Mouse (Mus musculus) liver, embryonic 11.5 days (tissue): ENCODE measurements around the gene Dytn. TPM values are rescaled to one million over a fixed set of nuclear protein-coding genes. Genes with fewer than 3 reads are reported as not detected.
"Not testable (repeated sequence)": the region's sequence is repeated elsewhere in the genome, so short reads cannot be mapped to it uniquely, and the experiment has no call there.

Experiments used
- ATAC-seq: fragments of 200-750 bp; cut with Nextera tagmentation; replicated peaks from 2 replicates; pipeline ENCODE4 v1.8.0; 2017; ENCODE audit warnings: moderate number of reproducible peaks, mild to moderate bottlenecking, moderate TSS enrichment, moderate library complexity; ENCODE audit not compliant: low FRiP score
- DNase-seq: peaks from one replicate; pipeline ENCODE4 v3.0.0-alpha.2; 2017; ENCODE audit warnings: low spot score
- H3K27ac ChIP-seq: fragments of 300-500 bp; sonication (generic); 2 replicates; pipeline ENCODE4 v1.5.1; 2014; ENCODE audit warnings: mild to moderate bottlenecking, low read depth, low read length, control low read depth
- H3K27me3 ChIP-seq: fragments of 300-500 bp; sonication (generic); replicated peaks from 2 replicates; pipeline ENCODE4 v1.6.1; 2014; ENCODE audit warnings: low read length, mixed read lengths; ENCODE audit not compliant: control insufficient read depth, insufficient read depth
- H3K36me3 ChIP-seq: fragments of 300-500 bp; sonication (generic); 2 replicates; pipeline ENCODE4 v1.6.1; 2014; ENCODE audit warnings: mild to moderate bottlenecking, low read length, moderate library complexity, mixed read lengths; ENCODE audit not compliant: control insufficient read depth, insufficient read depth
- H3K4me1 ChIP-seq: fragments of 300-500 bp; sonication (generic); replicated peaks from 2 replicates; pipeline ENCODE4 v1.6.1; 2014; ENCODE audit warnings: low read length, mixed read lengths; ENCODE audit not compliant: control insufficient read depth, insufficient read depth
- H3K4me2 ChIP-seq: fragments of 300-500 bp; sonication (generic); 2 replicates; pipeline ENCODE4 v1.6.1; 2014; ENCODE audit warnings: mild to moderate bottlenecking, control low read depth, moderate library complexity
- H3K4me3 ChIP-seq: fragments of 300-500 bp; sonication (generic); 2 replicates; pipeline ENCODE4 v1.5.1; 2014; ENCODE audit warnings: low read depth, low read length, control low read depth
- H3K9ac ChIP-seq: fragments of 300-500 bp; sonication (generic); 2 replicates; pipeline ENCODE4 v1.6.1; 2014; ENCODE audit warnings: low read depth, low read length, control low read depth
- H3K9me3 ChIP-seq: fragments of 300-500 bp; sonication (generic); 2 replicates; pipeline ENCODE4 v1.6.1; 2016; ENCODE audit warnings: low read length, inconsistent platforms, mixed read lengths; ENCODE audit not compliant: control insufficient read depth
- WGBS: fragments of 180-500 bp; shearing (Covaris S2); extraction: QIAGEN DNeasy Blood & Tissue Kit; methylation state at CpG from one replicate; pipeline ENCODE4 v1.1.7; 2014; 5-methylcytosine and 5-hydroxymethylcytosine counted together
- polyA plus RNA-seq: library from polyadenylated mRNA; unstranded; fragments of >200 nt; fragmentation: Nextera tagmentation; extraction: Ambion mirVana; gene quantifications from 2 replicates; pipeline ENCODE4 v1.2.1, GENCODE M21; 2014

Gene Dytn
- polyA plus RNA-seq, 1 experiment from 2014 or later = not detected

DNA sequence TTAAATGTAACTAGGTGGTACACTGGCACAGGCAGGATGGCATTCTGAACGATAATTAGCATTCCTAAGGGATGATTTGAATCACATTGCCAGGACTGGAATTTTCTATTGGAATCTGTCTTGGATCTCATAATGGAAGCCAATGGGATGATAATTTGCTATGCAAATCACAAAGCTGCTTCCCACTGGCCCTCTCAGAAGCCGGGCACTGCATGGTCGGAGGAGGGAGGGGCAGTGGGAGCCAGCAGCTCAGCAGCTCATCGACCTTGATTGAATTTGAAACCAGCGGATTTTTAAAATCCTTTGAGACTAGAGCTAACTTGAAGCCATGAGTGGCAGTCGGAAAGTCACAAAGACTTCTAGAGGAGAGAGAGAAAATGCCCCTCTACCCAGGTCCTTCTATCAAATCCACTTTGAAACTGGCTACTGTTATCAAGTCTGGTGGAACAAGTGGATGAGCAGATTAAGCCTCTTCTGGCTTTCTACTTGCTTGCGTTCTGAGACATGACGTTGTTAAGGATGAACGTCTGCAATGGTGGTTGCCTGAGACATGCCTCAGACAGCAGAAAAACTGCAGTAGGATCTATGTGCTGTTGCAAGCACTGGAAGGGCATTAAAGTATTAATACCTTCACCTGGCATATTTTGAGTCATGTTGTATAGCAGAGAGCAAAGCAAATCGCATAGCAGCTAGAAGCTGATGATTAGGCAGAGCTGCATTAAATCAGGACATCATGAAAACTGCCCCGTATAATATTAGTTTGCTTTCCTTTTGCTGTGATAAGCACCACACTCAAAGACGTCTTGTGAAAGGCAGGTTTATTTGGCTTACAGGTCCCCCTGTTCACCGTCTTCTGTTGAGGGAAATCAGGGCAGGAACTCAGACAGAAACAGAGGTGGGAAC is 18.5 kb downstream of the Dytn start:
- no peak for ATAC-seq
- Histone ChIP-seq H3K36me3 (no peaks in the 10 kb centered on the region), H3K4me3 (no peak overlapping the region), H3K9ac (no peak overlapping the region), H3K9me3 (no peaks in the 10 kb centered on the region), H3K4me1 (no peaks in the 10 kb centered on the region), H3K4me2 (no peak overlapping the region), H3K27ac (no peak overlapping the region), H3K27me3 (no peaks in the 10 kb centered on the region)
- 28% methylated on average over 13 of the region's 13 CpGs for WGBS
- DNase-seq = no peak

DNA sequence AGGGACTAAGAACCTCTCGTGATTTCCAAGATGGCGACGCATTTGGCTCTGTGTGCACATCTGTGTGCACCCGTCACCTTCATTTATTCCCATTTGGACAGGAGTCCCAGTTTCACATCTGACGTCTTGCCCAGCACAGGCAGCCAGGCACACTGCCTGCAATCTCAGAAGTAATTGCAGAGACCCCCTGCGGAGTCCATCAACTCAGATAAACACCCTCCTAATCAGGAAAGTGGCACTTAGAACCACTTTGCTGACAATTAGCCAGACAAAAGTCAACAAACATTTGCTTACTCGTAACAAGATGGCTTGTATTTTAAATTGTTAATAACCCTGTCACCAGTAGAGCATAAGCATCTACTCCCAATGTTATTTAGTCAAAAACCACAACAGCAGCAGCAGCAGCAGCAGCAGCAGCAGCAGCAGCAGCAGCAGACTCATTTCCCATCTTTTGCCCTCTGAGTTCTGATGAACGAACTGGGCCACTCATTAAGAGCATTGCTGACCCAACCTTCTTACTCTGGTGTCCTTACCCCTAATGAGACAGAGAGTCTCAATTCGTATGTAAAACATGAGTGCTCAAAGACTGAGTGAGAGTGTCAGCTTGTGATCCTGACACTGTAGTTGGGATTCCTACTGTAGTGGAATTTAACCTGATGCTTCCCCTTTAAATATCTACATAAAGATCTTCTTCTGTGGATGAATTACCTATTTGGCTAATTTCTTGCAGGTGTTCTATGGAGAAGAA is 19.4 kb downstream of the Dytn start:
- WGBS = 46% methylated on average over 9 of the region's 9 CpGs
- Histone ChIP-seq H3K4me3 (no peak overlapping the region), H3K27ac (no peak overlapping the region), H3K4me2 (no peak overlapping the region), H3K27me3 (no peaks in the 10 kb centered on the region), H3K9ac (no peak overlapping the region), H3K4me1 (no peaks in the 10 kb centered on the region), H3K9me3 (no peaks in the 10 kb centered on the region), H3K36me3 (no peaks in the 10 kb centered on the region)
- ATAC-seq (no peak), DNase-seq (no peak)

DNA sequence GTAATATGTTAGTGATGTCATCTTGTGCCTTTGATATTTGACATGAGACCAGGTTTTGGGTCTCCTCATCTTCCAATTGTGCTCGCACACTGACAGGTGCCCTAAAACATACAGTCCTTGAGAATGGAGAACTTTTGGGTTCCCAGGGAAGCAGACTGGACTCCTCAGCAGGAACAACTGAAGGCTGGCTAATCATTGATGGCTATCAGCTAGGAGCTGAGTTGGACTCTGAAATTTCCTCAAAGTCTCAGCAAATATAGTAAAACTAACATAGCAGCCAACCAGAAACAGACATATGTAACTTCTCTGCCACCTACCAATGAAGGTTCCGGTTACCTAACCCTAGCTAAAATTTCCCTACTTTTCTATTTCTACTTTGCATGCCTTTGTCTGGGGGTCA is 20.6 kb downstream of the Dytn start:
- 85% methylated on average over 2 of the region's 2 CpGs for WGBS
- DNase-seq (no peak), ATAC-seq (no peak)
- Histone ChIP-seq H3K9ac (no peak overlapping the region), H3K36me3 (no peaks in the 10 kb centered on the region), H3K4me1 (no peaks in the 10 kb centered on the region), H3K27me3 (no peaks in the 10 kb centered on the region), H3K27ac (no peak overlapping the region), H3K4me2 (no peak overlapping the region), H3K9me3 (no peaks in the 10 kb centered on the region), H3K4me3 (no peak overlapping the region)

DNA sequence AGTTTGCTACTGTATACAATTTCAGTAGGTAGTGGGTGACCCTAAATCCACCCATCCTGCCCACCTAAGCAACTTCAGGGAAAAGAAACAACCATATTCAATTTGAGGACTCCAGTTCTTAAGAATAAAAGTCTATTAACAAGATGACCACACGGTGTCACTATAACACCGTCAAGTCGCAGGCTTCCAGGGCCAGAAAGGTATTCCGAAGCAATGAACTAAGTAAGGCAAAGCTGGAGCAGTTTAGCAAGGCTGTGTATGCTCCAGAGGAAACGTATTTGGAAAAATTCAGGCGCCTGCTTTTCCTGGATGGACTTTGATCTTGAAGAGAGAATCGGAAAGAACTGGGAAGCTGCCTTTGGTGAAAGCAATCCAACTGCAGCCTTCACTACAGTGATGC is 27.1 kb downstream of the Dytn start:
- Histone ChIP-seq H3K27me3 (no peaks in the 10 kb centered on the region; the same call in 1 of the 2 replicates), H3K9ac (no peak overlapping the region), H3K4me3 (no peak overlapping the region), H3K36me3 (no peaks in the 10 kb centered on the region), H3K4me2 (no peak overlapping the region), H3K27ac (no peak overlapping the region), H3K9me3 (no peaks in the 10 kb centered on the region), H3K4me1 (no peaks in the 10 kb centered on the region)
- DNase-seq = no peak
- ATAC-seq = no peak
- WGBS = 2% methylated on average over 7 of the region's 7 CpGs

DNA sequence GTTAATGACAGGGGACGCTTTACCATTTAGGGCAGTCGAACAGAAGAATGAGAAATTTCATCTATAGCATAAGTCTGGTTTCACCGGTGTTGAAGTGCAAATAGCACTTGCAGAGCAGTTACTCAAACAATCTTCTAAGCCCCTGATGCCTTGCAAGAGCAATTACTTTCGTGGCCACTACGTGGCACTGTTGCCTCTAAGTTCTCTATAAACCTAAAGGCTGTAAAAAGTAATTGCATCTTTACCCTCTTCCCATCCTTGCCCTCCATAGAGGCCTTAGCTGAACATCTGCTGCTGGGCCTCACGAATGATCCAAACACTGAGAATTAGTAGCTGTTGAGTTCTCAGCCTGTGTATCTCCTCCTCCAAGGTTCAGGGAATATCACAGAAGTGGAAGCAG is 28.7 kb downstream of the Dytn start:
- 14% methylated on average over 6 of the region's 6 CpGs for WGBS
- no peaks in the 10 kb centered on the region for H3K4me1 ChIP-seq
- ATAC-seq (no peak), DNase-seq (no peak)
- no peak overlapping the region for H3K9ac ChIP-seq
- H3K27ac ChIP-seq = no peak overlapping the region
- no peaks in the 10 kb centered on the region; the same call in 1 of the 2 replicates for H3K27me3 ChIP-seq
- H3K4me2 ChIP-seq = no peak overlapping the region
- no peaks in the 10 kb centered on the region for H3K36me3 ChIP-seq
- H3K9me3 ChIP-seq = no peaks in the 10 kb centered on the region
- no peak overlapping the region for H3K4me3 ChIP-seq

DNA sequence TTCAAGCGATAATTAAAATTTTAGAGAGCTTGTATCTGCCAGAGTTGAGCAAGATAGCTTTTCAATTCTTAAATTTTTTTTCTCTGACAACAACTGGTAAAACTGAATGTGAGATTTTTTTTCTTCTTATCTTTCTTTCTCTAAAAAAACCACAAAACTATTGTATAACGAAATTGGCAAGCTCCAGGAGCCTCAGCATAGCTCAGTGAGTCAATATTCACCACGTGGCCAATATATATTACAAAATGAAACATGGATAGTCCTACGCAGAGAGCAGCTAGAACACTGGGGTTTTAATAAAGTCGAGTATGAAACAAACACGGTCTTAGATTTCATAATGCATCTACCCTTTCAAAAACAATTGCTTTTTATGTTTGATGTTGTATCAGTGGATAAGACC is 46.8 kb downstream of the Dytn start:
- 68% methylated on average over 6 of the region's 6 CpGs for WGBS

DNA sequence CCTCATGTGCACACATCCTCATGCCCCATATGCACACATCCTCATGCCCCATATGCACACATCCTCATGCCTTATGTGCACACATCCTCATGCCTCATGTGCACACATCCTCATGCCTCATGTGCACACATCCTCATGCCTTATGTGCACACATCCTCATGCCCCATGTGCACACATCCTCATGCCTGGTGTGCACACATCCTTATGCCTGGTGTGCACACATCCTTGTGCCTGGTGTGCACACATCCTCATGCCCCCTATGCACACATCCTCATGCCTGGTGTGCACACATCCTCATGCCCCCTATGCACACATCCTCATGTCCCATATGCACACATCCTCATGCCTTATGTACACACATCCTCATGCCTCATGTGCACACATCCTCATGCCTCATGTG is 56.3 kb downstream of the Dytn start:
- H3K4me3 ChIP-seq, H3K4me1 ChIP-seq, ATAC-seq, H3K36me3 ChIP-seq, H3K27me3 ChIP-seq, H3K9ac ChIP-seq, H3K4me2 ChIP-seq, DNase-seq, H3K9me3 ChIP-seq, H3K27ac ChIP-seq: not testable (repeated sequence)

More for the DNA sequence above, 46.8 kb downstream of the Dytn start:
- Histone ChIP-seq H3K9ac (no peak overlapping the region), H3K4me1 (no peaks in the 10 kb centered on the region), H3K36me3 (no peaks in the 10 kb centered on the region), H3K9me3 (no peaks in the 10 kb centered on the region), H3K27ac (no peak overlapping the region), H3K4me3 (no peak overlapping the region), H3K27me3 (no peaks in the 10 kb centered on the region), H3K4me2 (no peak overlapping the region)
- DNase-seq (no peak), ATAC-seq (no peak)

DNA sequence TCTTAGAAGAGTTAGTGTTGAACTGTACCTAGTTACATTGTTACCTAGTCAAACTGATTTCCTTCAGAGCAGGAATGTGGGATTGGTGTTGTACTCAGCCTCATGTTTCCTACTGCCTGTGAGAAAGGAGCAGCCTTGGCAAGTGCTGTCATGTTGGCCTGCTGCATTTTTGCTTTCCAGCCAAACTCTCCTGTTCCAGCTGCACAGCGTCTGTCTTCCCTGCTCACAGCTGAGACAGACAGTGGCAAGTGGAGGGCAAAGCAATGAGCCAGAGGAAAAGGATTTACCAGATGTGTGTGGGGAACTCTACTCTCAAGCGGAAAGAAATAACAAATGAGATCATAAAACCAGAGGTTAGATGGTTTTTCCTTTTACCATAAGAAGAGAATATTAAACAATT is 58.5 kb downstream of the Dytn start:
- no peaks in the 10 kb centered on the region for H3K36me3 ChIP-seq
- H3K27ac ChIP-seq = no peak overlapping the region
- no peak overlapping the region for H3K4me3 ChIP-seq
- H3K27me3 ChIP-seq = no peaks in the 10 kb centered on the region
- H3K9ac ChIP-seq = no peak overlapping the region
- no peaks in the 10 kb centered on the region for H3K9me3 ChIP-seq
- no peak for ATAC-seq
- whole genome bisulfite sequencing = 59% methylated on average over 2 of the region's 2 CpGs
- DNase-seq = no peak
- H3K4me1 ChIP-seq = no peaks in the 10 kb centered on the region
- no peak overlapping the region for H3K4me2 ChIP-seq
